Mouse (Mus musculus): Measurements from ENCODE around the gene E2f6. TPM values are rescaled to one million over a fixed set of nuclear protein-coding genes. Genes with fewer than 3 reads are reported as not detected.

The E2f6 gene
- total and polyA plus RNA-seq, 3 experiments, result 9.3 to 36.1 (median 20.0) TPM

GRCm38 (mm10) chr12:16886354-16886753 lies 75.6 kb downstream of the E2f6 start:
- H3K4me1 ChIP-seq (ENCODE audit: control insufficient read depth in 1 of 2, insufficient read depth in 2 of 2), result peaks cover 0 to 3% of the 10 kb centered on the region in 2 experiments; a peak in 2 of 4 replicates
- no peak overlapping the region for H3K9ac ChIP-seq (ENCODE audit: insufficient read depth, low read depth)
- no peak overlapping the region for H3K27ac ChIP-seq (ENCODE audit: insufficient read depth, low read depth)
- H3K4me2 ChIP-seq (ENCODE audit: insufficient read depth, low read depth, poor library complexity, severe bottlenecking), result no peak overlapping the region
- no peaks in the 10 kb centered on the region for H3K36me3 ChIP-seq (replicated peaks in 1 of 2; ENCODE audit: control insufficient read depth in 1 of 2, insufficient read depth in 1 of 2, low read length in 1 of 2)
- in situ Hi-C loops (cut with MboI; ENCODE audit: low pct_ligation_motif_present, low pct_unique_long_range_greater_than_20kb, low sequenced_read_pairs) (no loop called here), dilution Hi-C loops (cut with MboI; ENCODE audit: extremely low pct_ligation_motif_present, extremely low pct_unique_long_range_greater_than_20kb, low sequenced_read_pairs) (no loop called here)
- no peaks in the 10 kb centered on the region for H3K79me2 ChIP-seq (replicated peaks; ENCODE audit: control insufficient read depth, extremely low read depth, insufficient read depth, poor library complexity, severe bottlenecking)
- H3K27me3 ChIP-seq (replicated peaks), result no peaks in the 10 kb centered on the region
- no peak for TF ChIP-seq ETS1 (conservative IDR thresholded peaks at IDR 0.05; ENCODE audit: low read depth, low read length)
- TF ChIP-seq CHD2 (IDR thresholded peaks at IDR 0.05; ENCODE audit: low read length), result no peak
- no peak for TF ChIP-seq TBP (conservative IDR thresholded peaks at IDR 0.05; ENCODE audit: low read depth, low read length)
- no peak for TF ChIP-seq EP300 (IDR thresholded peaks at IDR 0.05; ENCODE audit: low read length)
- no peak for TF ChIP-seq NELFE (IDR thresholded peaks at IDR 0.05; ENCODE audit: low read depth, low read length)
- no peak for TF ChIP-seq MAZ (IDR thresholded peaks at IDR 0.05; ENCODE audit: low read depth, low read length)
- no peak for TF ChIP-seq E2F4 (IDR thresholded peaks at IDR 0.05; ENCODE audit: insufficient replicate concordance, low read depth, low read length)
- TF ChIP-seq USF2 (conservative IDR thresholded peaks at IDR 0.05; ENCODE audit: low read depth, low read length), result no peak
- no peak for TF ChIP-seq TCF12 (IDR thresholded peaks at IDR 0.05; ENCODE audit: low read depth, low read length)
- TF ChIP-seq CTCF (conservative IDR thresholded peaks at IDR 0.05 in 1 of 2, IDR thresholded peaks at IDR 0.05 in 1 of 2; ENCODE audit: low read depth in 2 of 2, low read length in 2 of 2), result no peak
- TF ChIP-seq KAT2A (IDR thresholded peaks at IDR 0.05; ENCODE audit: insufficient replicate concordance, low read length), result no peak
- no peak for TF ChIP-seq SIN3A (IDR thresholded peaks at IDR 0.05; ENCODE audit: low read length)
- TF ChIP-seq JUN (IDR thresholded peaks at IDR 0.05; ENCODE audit: insufficient read depth, low read depth, low read length), result no peak
- no peak for TF ChIP-seq ZC3H11A (IDR thresholded peaks at IDR 0.05; ENCODE audit: low read depth, low read length)
- no peak for TF ChIP-seq MEF2A (IDR thresholded peaks at IDR 0.05; ENCODE audit: borderline replicate concordance, low read depth, low read length)
- no peak for TF ChIP-seq ELF1 (IDR thresholded peaks at IDR 0.05; ENCODE audit: low read depth, low read length)
- no peak for TF ChIP-seq JUND (conservative IDR thresholded peaks at IDR 0.05; ENCODE audit: low read depth, low read length)
- TF ChIP-seq MYC (IDR thresholded peaks at IDR 0.05; ENCODE audit: low read depth, low read length), result no peak
- no peak for DNase-seq (ENCODE audit: extremely low read depth)
- no peaks in the 10 kb centered on the region for H3K9me3 ChIP-seq (replicated peaks; ENCODE audit: low read length)
- no peak overlapping the region for H3K4me3 ChIP-seq (replicated peaks in 1 of 3; ENCODE audit: low read depth in 2 of 3, low read length in 2 of 3, poor library complexity in 1 of 3)

Other genes starting within 250 kb of the E2f6 start
- gene Lpin1, start 200.0 kb upstream of the E2f6 start, total RNA-seq (2012; rRNA removed), result 4.7 and 6.7 TPM in 2 replicates
- 5.3 and 6.1 TPM in 2 replicates for gene Lpin1, start 200.0 kb upstream of the E2f6 start, total RNA-seq (2014; rRNA removed)
- 6.9 and 7.5 TPM in 2 replicates for gene Lpin1, start 200.0 kb upstream of the E2f6 start, polyA plus RNA-seq (2012; ENCODE audit: insufficient read length, low read depth)
- gene Ntsr2, start 157.6 kb upstream of the E2f6 start, total RNA-seq (2012; rRNA removed), result not detected in 2 replicates
- gene Ntsr2, start 157.6 kb upstream of the E2f6 start, total RNA-seq (2014; rRNA removed), result not detected in 2 replicates
- not detected in 2 replicates for gene Ntsr2, start 157.6 kb upstream of the E2f6 start, polyA plus RNA-seq (2012; ENCODE audit: insufficient read length, low read depth)
- gene Greb1, start 10.1 kb upstream of the E2f6 start, total RNA-seq (2012; rRNA removed), result not detected in 2 replicates
- gene Greb1, start 10.1 kb upstream of the E2f6 start, total RNA-seq (2014; rRNA removed), result not detected in 2 replicates
- gene Greb1, start 10.1 kb upstream of the E2f6 start, polyA plus RNA-seq (2012; ENCODE audit: insufficient read length, low read depth), result not detected in 2 replicates
- gene Rock2, start 83.9 kb downstream of the E2f6 start, total RNA-seq (2012; rRNA removed), result 34.9 and 39.1 TPM in 2 replicates
- 40.3 and 45.7 TPM in 2 replicates for gene Rock2, start 83.9 kb downstream of the E2f6 start, total RNA-seq (2014; rRNA removed)
- 49.3 and 49.9 TPM in 2 replicates for gene Rock2, start 83.9 kb downstream of the E2f6 start, polyA plus RNA-seq (2012; ENCODE audit: insufficient read length, low read depth)
- 6.4 and 8.9 TPM in 2 replicates for gene Pqlc3, start 189.4 kb downstream of the E2f6 start, total RNA-seq (2012; rRNA removed)
- gene Pqlc3, start 189.4 kb downstream of the E2f6 start, total RNA-seq (2014; rRNA removed), result 23.2 and 31.1 TPM in 2 replicates
- gene Pqlc3, start 189.4 kb downstream of the E2f6 start, polyA plus RNA-seq (2012; ENCODE audit: insufficient read length, low read depth), result 12.2 and 17.0 TPM in 2 replicates
- gene 2410004P03Rik, start 200.8 kb downstream of the E2f6 start, total RNA-seq (2012; rRNA removed), result not detected in 2 replicates
- gene 2410004P03Rik, start 200.8 kb downstream of the E2f6 start, total RNA-seq (2014; rRNA removed), result not detected in 2 replicates
- 0.09 TPM in 1 of 2 replicates, not detected in the other for gene 2410004P03Rik, start 200.8 kb downstream of the E2f6 start, polyA plus RNA-seq (2012; ENCODE audit: insufficient read length, low read depth)